Mouse (Mus musculus) lung, adult 18-20 months (tissue): ENCODE measurements at regions not wholly inside any gene's neighbourhood (a gene's known extent, or its start where the extent isn't known, plus 50 kb on each side); places are given as distances from the start of the nearest gene placed in this dataset.

Experiments
- DNase-seq, 2 experiments: peaks; one replicate each; pipeline ENCODE4 v3.0.0; 2022; ENCODE audit warnings: mixed read lengths in 2 of 2

- DNase-seq = no peak
These were observed 71.9 kb downstream of the Zfp330 start for GRCm38 (mm10) chr8:82702044-82702443.

GRCm38 (mm10) chr8:82700471-82700870 is 73.5 kb downstream of the Zfp330 start:
- DNase-seq = no peak

- no peak for DNase-seq
These were observed 74.7 kb downstream of the Zfp330 start for GRCm38 (mm10) chr8:82699221-82699620.

- DNase-seq = no peak
These were observed 75.9 kb downstream of the Zfp330 start for GRCm38 (mm10) chr8:82698071-82698470.

GRCm38 (mm10) chr8:82693086-82693485 is 80.9 kb downstream of the Zfp330 start:
- DNase-seq = no peak

GRCm38 (mm10) chr8:82689322-82689721 is 84.6 kb downstream of the Zfp330 start:
- peak in 1 of 2 experiments; percentile 22 for DNase-seq

- no peak for DNase-seq
These were observed 88.0 kb downstream of the Zfp330 start for GRCm38 (mm10) chr8:82685966-82686365.

GRCm38 (mm10) chr8:82678793-82679192 is 95.2 kb downstream of the Zfp330 start:
- DNase-seq = no peak

GRCm38 (mm10) chr8:82677781-82678180 is 96.2 kb downstream of the Zfp330 start:
- DNase-seq = no peak

- DNase-seq = no peak
These were observed 104.7 kb downstream of the Zfp330 start for GRCm38 (mm10) chr8:82669241-82669640.

- DNase-seq = no peak
These were observed 108.8 kb downstream of the Zfp330 start for GRCm38 (mm10) chr8:82665131-82665530.

GRCm38 (mm10) chr8:82640502-82640901 is 133.5 kb downstream of the Zfp330 start:
- no peak for DNase-seq

- DNase-seq = no peak
These were observed 143.5 kb downstream of the Zfp330 start for GRCm38 (mm10) chr8:82630486-82630885.

GRCm38 (mm10) chr8:82623791-82624431 is 150.0 kb downstream of the Zfp330 start:
- DNase-seq = no peak

- no peak for DNase-seq
These were observed 155.3 kb downstream of the Zfp330 start for GRCm38 (mm10) chr8:82618668-82619067.

GRCm38 (mm10) chr8:82601556-82601955 is 172.4 kb downstream of the Zfp330 start:
- peak in 1 of 2 experiments; percentile 6 for DNase-seq

- no peak for DNase-seq
These were observed 170.4 kb upstream of the Il15 start for GRCm38 (mm10) chr8:82573434-82573833.

- no peak for DNase-seq
These were observed 135.1 kb upstream of the Il15 start for GRCm38 (mm10) chr8:82538121-82538520.

- no peak for DNase-seq
These were observed 126.1 kb upstream of the Il15 start for GRCm38 (mm10) chr8:82529153-82529552.

GRCm38 (mm10) chr8:82523866-82524265 is 120.8 kb upstream of the Il15 start:
- no peak for DNase-seq

- DNase-seq = no peak
These were observed 95.5 kb upstream of the Il15 start for GRCm38 (mm10) chr8:82498496-82498895.

- DNase-seq = no peak
These were observed 74.8 kb upstream of the Il15 start for GRCm38 (mm10) chr8:82477856-82478255.

GRCm38 (mm10) chr8:82477426-82477769 is 74.4 kb upstream of the Il15 start:
- no peak for DNase-seq

GRCm38 (mm10) chr8:82476708-82477425 is 73.8 kb upstream of the Il15 start:
- no peak for DNase-seq

- DNase-seq = peak in 1 of 2 experiments; percentile 26
These were observed 70.2 kb upstream of the Il15 start for GRCm38 (mm10) chr8:82473266-82473665.
